Mouse (Mus musculus): ENCODE results near the gene Gmip.

GRCm38 (mm10) chr8:69789731-69790130 lies 18.7 kb upstream of the Gmip start:
- TF ChIP-seq POLR2A (IDR thresholded peaks at IDR 0.05; ENCODE audit: insufficient read depth, low read depth, low read length), result no peak
- no peak for TF ChIP-seq CTCF (IDR thresholded peaks at IDR 0.05)
- TF ChIP-seq EP300 (IDR thresholded peaks at IDR 0.05; ENCODE audit: insufficient read depth, low read depth, low read length), result no peak

Data from heart, adult 2 months (tissue).